Mouse (Mus musculus): Measurements from ENCODE around the gene Ccdc138. TPM values are rescaled to one million over a fixed set of nuclear protein-coding genes. Genes with fewer than 3 reads are reported as not detected.
"Not testable (repeated sequence)": the region's sequence is repeated elsewhere in the genome, so short reads cannot be mapped to it uniquely, and the experiment has no call there.

The Ccdc138 gene
- polyA plus RNA-seq, 1 experiment from 2014 or later = 16.8 TPM

- no peaks in the 10 kb centered on the region for H3K27me3 ChIP-seq (ENCODE audit: poor library complexity, severe bottlenecking)
- no peaks in the 10 kb centered on the region for H3K4me1 ChIP-seq
- H3K9me3 ChIP-seq = peaks cover 14% of the 10 kb centered on the region
- no peak for DNase-seq (ENCODE audit: extremely low spot score, low spot score)
- no peak overlapping the region for H3K27ac ChIP-seq
- H3K4me3 ChIP-seq = no peak overlapping the region
- WGBS = 77% methylated on average over 10 of the region's 10 CpGs
- peaks cover 79% of the 10 kb centered on the region for H3K36me3 ChIP-seq (replicated peaks)
Observed at GRCm38 (mm10) chr10:58530896-58531790, 33.4 kb downstream of the Ccdc138 start.

- Histone ChIP-seq H3K4me3 (no peak overlapping the region), H3K27me3 (ENCODE audit: poor library complexity, severe bottlenecking) (no peaks in the 10 kb centered on the region), H3K36me3 (replicated peaks) (peaks cover 81% of the 10 kb centered on the region), H3K4me1 (no peaks in the 10 kb centered on the region), H3K9me3 (peaks cover 14% of the 10 kb centered on the region), H3K27ac (no peak overlapping the region)
- 97% methylated on average over 2 of the region's 2 CpGs for WGBS
- no peak for DNase-seq (ENCODE audit: extremely low spot score, low spot score)
Observed at GRCm38 (mm10) chr10:58532177-58532576, 34.4 kb downstream of the Ccdc138 start.

- not testable (repeated sequence) for H3K27ac ChIP-seq; H3K4me1 ChIP-seq; DNase-seq (ENCODE audit: extremely low spot score, low spot score); H3K27me3 ChIP-seq (ENCODE audit: poor library complexity, severe bottlenecking); H3K4me3 ChIP-seq
- peaks cover 14% of the 10 kb centered on the region for H3K9me3 ChIP-seq
- peaks cover 68% of the 10 kb centered on the region for H3K36me3 ChIP-seq (replicated peaks)
- WGBS = 84% methylated on average over 5 of the region's 5 CpGs
Observed at GRCm38 (mm10) chr10:58536276-58536675, 38.5 kb downstream of the Ccdc138 start.

- Histone ChIP-seq H3K9me3 (no peaks in the 10 kb centered on the region), H3K4me3 (no peak overlapping the region), H3K27ac (no peak overlapping the region), H3K36me3 (replicated peaks) (peaks cover 48% of the 10 kb centered on the region), H3K27me3 (ENCODE audit: poor library complexity, severe bottlenecking) (no peaks in the 10 kb centered on the region), H3K4me1 (no peaks in the 10 kb centered on the region)
- no peak for DNase-seq (ENCODE audit: extremely low spot score, low spot score)
- 65% methylated on average over 13 of the region's 13 CpGs for WGBS
Observed at GRCm38 (mm10) chr10:58540613-58541012, 42.9 kb downstream of the Ccdc138 start.

GRCm38 (mm10) chr10:58548739-58549138, 51.0 kb downstream of the Ccdc138 start:
- Histone ChIP-seq H3K4me3 (no peak overlapping the region), H3K36me3 (replicated peaks) (peaks cover 11% of the 10 kb centered on the region), H3K27ac (no peak overlapping the region), H3K9me3 (no peaks in the 10 kb centered on the region), H3K4me1 (no peaks in the 10 kb centered on the region), H3K27me3 (ENCODE audit: poor library complexity, severe bottlenecking) (no peaks in the 10 kb centered on the region)
- no peak for DNase-seq (ENCODE audit: extremely low spot score, low spot score)

DNA sequence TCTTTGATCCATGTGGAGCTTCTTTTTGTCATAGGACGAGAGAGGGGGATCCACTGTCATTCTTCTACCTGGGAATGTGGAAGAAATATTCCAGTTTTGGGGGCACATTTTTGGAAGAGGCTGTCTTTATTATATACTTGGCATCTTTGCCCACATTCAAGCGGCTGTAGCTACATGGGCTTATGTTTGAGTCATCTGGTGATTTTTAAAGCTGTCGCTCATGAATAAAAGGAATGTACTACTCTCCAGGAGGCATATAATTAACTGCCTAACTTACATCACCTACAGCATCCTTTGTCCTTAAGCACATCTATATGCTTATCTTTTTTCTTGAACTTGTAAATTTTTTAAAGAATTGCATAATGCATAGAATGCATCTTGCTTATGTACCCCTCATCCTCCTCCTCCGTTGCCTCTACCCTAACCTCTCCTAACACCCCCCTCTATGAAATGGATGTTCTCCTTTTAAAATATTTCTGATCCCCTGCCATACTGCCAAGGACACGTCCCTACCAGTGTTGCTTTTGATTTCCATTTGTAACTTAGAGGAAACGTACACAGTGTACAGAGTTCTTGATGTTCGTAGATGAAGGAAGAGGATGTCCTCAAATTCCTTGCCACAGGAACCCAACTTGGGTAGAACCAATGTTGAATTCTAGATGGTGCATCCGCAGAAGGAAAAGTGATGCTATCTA, 57.1 kb downstream of the Ccdc138 start:
- H3K27ac ChIP-seq = no peak overlapping the region
- no peak overlapping the region for H3K4me3 ChIP-seq
- no peaks in the 10 kb centered on the region for H3K27me3 ChIP-seq (ENCODE audit: poor library complexity, severe bottlenecking)
- DNase-seq (ENCODE audit: extremely low spot score, low spot score) = no peak
- no peaks in the 10 kb centered on the region for H3K4me1 ChIP-seq
- 0 out of 2 replicates have a peak, but pooled peaks cover 6% of the 10 kb centered on the region for H3K36me3 ChIP-seq (replicated peaks)
- 92% methylated on average over 8 of the region's 8 CpGs for WGBS
- no peaks in the 10 kb centered on the region for H3K9me3 ChIP-seq

- DNase-seq (ENCODE audit: extremely low spot score, low spot score) = peak; percentile 36
- H3K27me3 ChIP-seq (ENCODE audit: poor library complexity, severe bottlenecking) = no peaks in the 10 kb centered on the region
- 0 out of 2 replicates have a peak, but pooled peaks cover 6% of the 10 kb centered on the region for H3K36me3 ChIP-seq (replicated peaks)
- H3K4me3 ChIP-seq = no peak overlapping the region
- H3K4me1 ChIP-seq = no peaks in the 10 kb centered on the region
- no peaks in the 10 kb centered on the region for H3K9me3 ChIP-seq
- H3K27ac ChIP-seq = no peak overlapping the region
- WGBS = 32% methylated on average over 7 of the region's 7 CpGs
Observed at GRCm38 (mm10) chr10:58559098-58559497, 61.4 kb downstream of the Ccdc138 start.

DNA sequence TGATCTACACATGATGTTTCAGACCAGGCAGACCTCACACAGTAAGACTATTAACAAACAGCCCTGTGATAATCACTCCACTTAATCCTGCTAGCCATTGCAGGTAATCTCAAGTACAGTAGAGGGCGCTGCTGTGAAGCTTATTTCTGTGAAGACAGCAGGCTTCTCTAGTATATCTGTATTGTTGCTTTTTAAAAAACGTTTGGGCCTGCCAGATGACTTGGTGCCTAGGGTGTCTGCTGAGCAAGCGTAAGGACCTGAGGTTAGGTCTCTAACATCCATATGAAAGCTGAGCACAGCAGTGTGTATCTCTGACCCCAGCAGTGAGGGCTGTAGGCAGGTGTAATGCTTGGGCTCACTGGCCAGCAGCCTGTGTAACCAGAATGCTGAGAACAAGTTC, 62.2 kb downstream of the Ccdc138 start:
- Histone ChIP-seq H3K9me3 (no peaks in the 10 kb centered on the region), H3K27me3 (ENCODE audit: poor library complexity, severe bottlenecking) (no peaks in the 10 kb centered on the region), H3K4me1 (no peaks in the 10 kb centered on the region), H3K36me3 (replicated peaks) (0 out of 2 replicates have a peak, but pooled peaks cover 6% of the 10 kb centered on the region), H3K27ac (no peak overlapping the region), H3K4me3 (no peak overlapping the region)
- WGBS = 25% methylated on average over 3 of the region's 3 CpGs
- DNase-seq (ENCODE audit: extremely low spot score, low spot score) = peak; percentile 36

DNA sequence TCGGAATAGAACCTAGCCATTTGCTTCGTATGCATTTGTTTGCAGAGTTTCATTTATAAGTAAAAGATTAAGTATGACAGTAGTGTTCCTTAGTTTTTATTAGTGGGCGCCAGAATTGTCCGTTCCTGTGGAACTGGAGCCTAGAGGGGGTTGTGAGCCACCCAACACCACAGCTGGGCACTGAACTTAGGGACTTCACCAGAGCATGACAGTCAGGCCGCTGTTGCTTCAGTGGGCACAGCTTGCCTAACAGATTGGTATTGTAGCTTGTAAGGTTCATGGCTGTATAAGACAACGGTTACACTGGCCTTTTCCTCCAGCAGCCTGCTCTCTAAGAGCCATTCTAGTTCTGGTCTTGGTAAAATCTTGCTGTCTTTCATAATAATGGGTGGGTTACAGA, 62.8 kb downstream of the Ccdc138 start:
- WGBS = 93% methylated on average over 6 of the region's 6 CpGs
- DNase-seq (ENCODE audit: extremely low spot score, low spot score) = no peak
- H3K27me3 ChIP-seq (ENCODE audit: poor library complexity, severe bottlenecking) = no peaks in the 10 kb centered on the region
- no peak overlapping the region for H3K27ac ChIP-seq
- H3K4me1 ChIP-seq = no peaks in the 10 kb centered on the region
- no peaks in the 10 kb centered on the region for H3K9me3 ChIP-seq
- no peak overlapping the region for H3K4me3 ChIP-seq
- 0 out of 2 replicates have a peak, but pooled peaks cover 4% of the 10 kb centered on the region for H3K36me3 ChIP-seq (replicated peaks)

DNA sequence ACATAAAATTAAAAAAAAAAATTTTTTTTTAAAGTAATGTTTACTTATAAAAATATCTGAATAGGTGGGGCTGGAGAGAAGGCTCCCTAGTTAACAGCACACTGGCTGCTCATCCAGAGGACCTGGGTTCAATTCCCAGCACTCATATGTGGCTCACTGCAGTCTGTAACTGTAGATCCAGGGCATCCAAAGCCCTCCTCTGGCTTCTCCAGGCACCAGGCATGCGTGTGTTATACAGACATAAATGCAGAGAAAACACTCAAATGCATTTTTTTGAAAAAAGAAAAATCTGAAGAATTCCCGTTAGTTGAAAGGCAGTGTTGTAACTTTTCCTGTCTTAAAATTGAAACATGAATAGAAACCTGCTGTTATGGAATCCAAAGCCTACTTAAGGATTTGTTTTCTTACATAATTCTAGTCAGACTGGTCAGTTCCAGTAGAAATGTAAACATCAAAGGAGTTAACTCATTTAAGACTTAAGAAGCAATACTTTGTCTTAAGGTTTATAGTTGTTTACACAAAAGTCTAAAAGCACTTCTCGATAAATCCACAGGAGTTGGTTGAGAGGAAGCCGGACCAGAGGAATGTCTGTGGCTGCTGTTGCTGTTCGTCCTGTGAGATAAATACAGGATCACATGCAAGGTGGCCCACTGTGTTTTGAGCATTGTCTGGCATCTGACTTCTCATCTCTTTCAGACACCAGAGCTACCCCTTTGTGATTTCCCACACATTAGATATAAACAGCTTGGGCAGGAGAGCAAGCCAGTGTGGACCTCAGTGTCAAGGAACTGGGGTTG, 87.9 kb downstream of the Ccdc138 start:
- WGBS = 90% methylated on average over 5 of the region's 5 CpGs
- Histone ChIP-seq H3K27ac (no peak overlapping the region), H3K9me3 (peaks cover 5% of the 10 kb centered on the region), H3K4me3 (no peak overlapping the region), H3K36me3 (replicated peaks) (no peaks in the 10 kb centered on the region), H3K4me1 (peaks cover 9% of the 10 kb centered on the region), H3K27me3 (ENCODE audit: poor library complexity, severe bottlenecking) (no peaks in the 10 kb centered on the region)
- no peak for DNase-seq (ENCODE audit: extremely low spot score, low spot score)

GRCm38 (mm10) chr10:58594486-58594885, 96.7 kb downstream of the Ccdc138 start:
- H3K4me1 ChIP-seq = peaks cover 1% of the 10 kb centered on the region; the same call in 1 of the 2 replicates
- no peak overlapping the region for H3K27ac ChIP-seq
- peak; percentile 13 for DNase-seq (ENCODE audit: extremely low spot score, low spot score)
- no peaks in the 10 kb centered on the region for H3K36me3 ChIP-seq (replicated peaks)
- 93% methylated on average over 3 of the region's 3 CpGs for WGBS
- no peaks in the 10 kb centered on the region for H3K27me3 ChIP-seq (ENCODE audit: poor library complexity, severe bottlenecking)
- H3K9me3 ChIP-seq = peaks cover 5% of the 10 kb centered on the region; the same call in 1 of the 2 replicates
- H3K4me3 ChIP-seq = no peak overlapping the region

- 89% methylated on average over 3 of the region's 3 CpGs for WGBS
- H3K27ac ChIP-seq = no peak overlapping the region
- H3K9me3 ChIP-seq = peaks cover 5% of the 10 kb centered on the region; the same call in 1 of the 2 replicates
- H3K4me3 ChIP-seq = no peak overlapping the region
- no peaks in the 10 kb centered on the region for H3K36me3 ChIP-seq (replicated peaks)
- H3K4me1 ChIP-seq = no peaks in the 10 kb centered on the region
- H3K27me3 ChIP-seq (ENCODE audit: poor library complexity, severe bottlenecking) = no peaks in the 10 kb centered on the region
- DNase-seq (ENCODE audit: extremely low spot score, low spot score) = peak; percentile 6
Observed at GRCm38 (mm10) chr10:58595197-58595596, 97.4 kb downstream of the Ccdc138 start.
